Mouse (Mus musculus) kidney, adult 2 months (tissue): ENCODE measurements around the gene Memo1. TPM values are rescaled to one million over a fixed set of nuclear protein-coding genes. Genes with fewer than 3 reads are reported as not detected.
"Not testable (repeated sequence)": the region's sequence is repeated elsewhere in the genome, so short reads cannot be mapped to it uniquely, and the experiment has no call there.

Experiments used
- DNase-seq: peaks from one replicate; pipeline ENCODE4 v3.0.0; 2021
- H3K27ac ChIP-seq: fragments of 200-500 bp; 2 replicates; pipeline ENCODE4 v1.5.1; 2012; ENCODE audit warnings: low read depth, low read length, control low read depth, inconsistent platforms; ENCODE audit not compliant: insufficient read depth
- H3K27me3 ChIP-seq: fragments of 200-500 bp; replicated peaks from 2 replicates; pipeline ENCODE4 v1.6.1; 2012; ENCODE audit warnings: mild to moderate bottlenecking, moderate library complexity, low read length, inconsistent platforms; ENCODE audit not compliant: control insufficient read depth, insufficient read depth
- H3K36me3 ChIP-seq: fragments of 200-500 bp; 2 replicates; pipeline ENCODE4 v1.6.1; 2012; ENCODE audit warnings: mild to moderate bottlenecking, moderate library complexity, low read length, inconsistent platforms; ENCODE audit not compliant: control insufficient read depth, insufficient read depth
- H3K4me1 ChIP-seq: fragments of 200-500 bp; 2 replicates; pipeline ENCODE4 v1.6.1; 2011; ENCODE audit warnings: low read length; ENCODE audit not compliant: control insufficient read depth, insufficient read depth
- H3K4me3 ChIP-seq: fragments of 200-500 bp; 2 replicates; pipeline ENCODE4 v1.5.1; 2011; ENCODE audit warnings: mild to moderate bottlenecking, low read depth, low read length, control low read depth; ENCODE audit not compliant: insufficient read depth
- CTCF ChIP-seq: fragments of 200-500 bp; conservative IDR thresholded peaks from 2 replicates; pipeline ENCODE4 v1.5.1; 2011; ENCODE audit warnings: low read depth, mild to moderate bottlenecking, control low read depth, low read length, moderate library complexity, mixed read lengths; ENCODE audit not compliant: insufficient read depth, insufficient read length
- POLR2A ChIP-seq: fragments of 200-500 bp; IDR thresholded peaks from one replicate; pipeline ENCODE4 v1.6.1; 2011; ENCODE audit warnings: low read depth, low read length, control low read depth
- WGBS: fragments of 180-500 bp; shearing (Covaris S2); methylation state at CpG from one replicate; pipeline ENCODE4 v1.1.7; 2018; 5-methylcytosine and 5-hydroxymethylcytosine counted together
- polyA plus RNA-seq: library from polyadenylated mRNA; depleted of rRNA; stranded (reverse); fragments of >200 nt; gene quantifications from 2 replicates; pipeline ENCODE4 v1.2.3, GENCODE M21; 2012

Memo1 gene
- polyA plus RNA-seq, 1 experiment: 43.1 TPM

DNA sequence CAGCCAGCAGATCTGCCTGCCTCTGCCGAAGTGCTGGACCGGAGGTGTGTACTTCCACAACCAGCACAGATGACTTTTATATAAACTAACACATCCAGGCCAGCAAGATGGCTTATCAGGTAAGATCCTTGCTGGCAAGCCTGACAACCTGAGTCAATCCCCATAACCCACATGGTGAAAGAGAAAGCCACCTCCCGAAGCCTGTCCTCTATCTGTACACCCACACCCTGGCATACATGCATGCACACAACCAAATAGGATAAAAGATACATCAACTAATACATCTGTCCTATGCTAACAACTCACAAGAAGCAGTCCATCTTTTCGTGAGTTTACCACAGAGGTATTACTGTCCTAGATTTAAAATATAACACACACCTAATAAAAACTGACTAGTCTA, 8.7 kb upstream of the Memo1 start:
- TF ChIP-seq POLR2A: no peak
- no peak for TF ChIP-seq CTCF
- Histone ChIP-seq H3K27ac (no peak overlapping the region), H3K4me3 (no peak overlapping the region), H3K27me3 (no peaks in the 10 kb centered on the region), H3K4me1 (no peaks in the 10 kb centered on the region), H3K36me3 (no peaks in the 10 kb centered on the region; the same call in none of the 2 replicates)
- no peak for DNase-seq
- 92% methylated on average over 4 of the region's 4 CpGs for WGBS

DNA sequence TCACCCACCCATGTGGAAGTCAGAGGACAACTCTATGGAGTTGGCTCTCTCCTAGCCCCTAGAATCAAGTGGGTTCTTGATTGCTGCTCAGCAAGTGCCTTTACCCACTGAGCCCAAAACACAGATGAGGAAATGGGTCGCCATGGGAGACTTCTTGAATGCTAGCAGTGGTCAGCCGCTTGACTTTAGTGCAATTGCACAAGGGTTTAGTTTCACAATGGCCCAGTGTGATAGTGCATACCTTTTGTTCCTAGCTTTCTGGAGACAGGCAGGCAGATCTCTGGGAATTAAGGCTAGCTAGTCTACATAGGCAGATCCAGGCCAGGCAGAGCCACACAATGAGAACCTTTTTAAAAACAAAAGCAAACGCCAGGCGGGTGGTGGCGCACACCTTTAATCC, 4.8 kb upstream of the Memo1 start:
- H3K36me3 ChIP-seq: no peaks in the 10 kb centered on the region; the same call in 1 of the 2 replicates
- WGBS: 93% methylated on average over 5 of the region's 5 CpGs
- TF ChIP-seq POLR2A: no peak
- TF ChIP-seq CTCF: no peak

DNA sequence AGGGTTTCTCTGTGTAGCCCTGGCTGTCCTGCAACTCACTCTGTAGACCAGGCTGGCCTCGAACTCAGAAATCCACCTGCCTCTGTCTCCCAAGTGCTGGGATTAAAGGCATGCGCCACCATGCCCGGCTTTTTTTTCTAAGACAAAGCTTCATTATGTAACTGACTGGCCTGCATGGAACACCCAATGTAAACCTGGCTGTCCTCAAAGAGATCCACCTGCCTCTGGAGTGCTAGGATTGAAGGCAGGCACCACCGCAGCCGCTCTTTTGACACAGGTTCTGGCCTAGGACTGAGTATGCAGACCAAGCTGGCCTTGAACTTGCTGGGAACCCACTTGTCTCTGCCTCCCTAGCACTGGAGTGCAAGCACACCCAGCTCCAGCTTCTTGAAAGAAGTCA, 1.7 kb upstream of the Memo1 start:
- H3K27ac ChIP-seq, H3K27me3 ChIP-seq, H3K4me3 ChIP-seq, H3K4me1 ChIP-seq, DNase-seq, H3K36me3 ChIP-seq: not testable (repeated sequence)
- 95% methylated on average over 5 of the region's 5 CpGs for WGBS

More for the DNA sequence above, 4.8 kb upstream of the Memo1 start:
- Histone ChIP-seq H3K4me1 (no peaks in the 10 kb centered on the region), H3K27ac (no peak overlapping the region), H3K27me3 (no peaks in the 10 kb centered on the region), H3K4me3 (no peak overlapping the region)
- no peak for DNase-seq

DNA sequence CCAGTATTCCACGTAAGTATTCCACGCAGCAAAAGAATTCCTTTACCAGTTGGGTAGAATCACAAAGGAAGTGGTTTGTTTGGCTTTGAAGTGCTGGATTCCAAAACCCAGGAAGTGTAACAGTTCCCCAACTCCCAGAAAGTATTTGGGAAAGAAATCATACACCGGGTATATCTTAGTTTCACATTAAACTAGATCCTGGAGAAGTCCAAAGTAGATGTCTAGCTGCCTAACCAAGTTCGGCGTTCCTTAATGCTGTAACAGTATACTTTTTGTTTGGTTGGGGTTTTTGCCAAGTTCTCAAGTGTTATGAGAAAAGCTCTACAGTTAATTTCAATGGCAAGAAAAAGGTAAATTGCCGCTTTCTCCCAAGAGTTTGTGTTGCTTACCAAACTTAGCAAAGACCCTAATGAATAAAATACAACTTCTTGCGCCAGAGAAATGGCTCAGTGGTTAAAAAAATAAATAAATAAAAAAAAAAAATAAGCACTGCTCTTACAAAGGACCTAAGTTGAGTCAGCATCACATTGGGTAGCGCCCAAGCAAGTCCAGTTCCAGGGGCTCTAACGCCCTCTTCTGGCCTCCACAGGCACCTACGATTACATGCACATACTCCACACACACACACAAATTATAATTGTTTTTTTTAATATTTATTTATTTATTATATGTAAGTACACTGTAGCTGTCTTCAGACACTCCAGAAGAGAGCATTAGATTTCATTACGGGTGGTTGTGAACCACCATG, 929 bp upstream of the Memo1 start:
- 34% methylated on average over 11 of the region's 11 CpGs for WGBS
- peak; percentile 43 for DNase-seq
- Histone ChIP-seq H3K4me3 (peak overlapping the region; percentile 68), H3K4me1 (no peaks in the 10 kb centered on the region; the same call in 1 of the 2 replicates), H3K27me3 (no peaks in the 10 kb centered on the region), H3K36me3 (no peaks in the 10 kb centered on the region), H3K27ac (peak overlapping the region; percentile 70)
- TF ChIP-seq CTCF (peak; percentile 49), POLR2A (no peak)

DNA sequence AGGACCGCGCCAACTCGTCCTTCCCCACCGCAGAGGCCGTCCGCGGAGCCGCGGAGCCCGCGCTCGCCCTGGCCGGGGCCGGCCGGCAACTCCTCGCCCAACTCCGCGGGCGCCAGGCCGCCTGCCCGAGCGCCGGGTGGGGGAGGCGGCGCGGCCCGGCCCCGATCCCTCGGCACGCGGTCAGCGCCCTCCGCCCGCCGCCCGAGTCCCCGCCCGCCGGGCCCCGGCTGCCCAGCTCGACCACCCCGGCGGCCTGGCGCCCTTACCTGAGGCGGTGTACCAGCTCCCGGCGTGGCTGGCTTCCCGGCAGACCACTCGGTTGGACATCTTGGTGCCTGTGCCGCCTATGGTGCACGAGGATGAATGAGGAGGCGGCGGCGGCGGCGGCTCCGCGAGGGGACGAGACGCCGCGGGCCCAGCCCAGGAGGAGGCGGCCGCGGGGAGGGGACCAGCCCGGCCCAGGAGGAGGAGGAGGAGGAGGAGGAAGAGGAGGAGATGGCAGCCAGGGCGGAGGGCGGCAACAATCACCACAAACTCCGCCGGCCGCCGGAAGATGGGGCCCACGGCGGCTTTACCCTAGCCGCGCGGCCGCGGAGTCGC, 795 bp downstream of the Memo1 start:
- Histone ChIP-seq H3K4me3 (peak overlapping the region; percentile 68), H3K36me3 (no peaks in the 10 kb centered on the region), H3K4me1 (no peaks in the 10 kb centered on the region; the same call in 1 of the 2 replicates), H3K27ac (peak overlapping the region; percentile 69), H3K27me3 (no peaks in the 10 kb centered on the region)
- peak; percentile 94 for DNase-seq
- WGBS: 2% methylated on average over 76 of the region's 80 CpGs
- TF ChIP-seq POLR2A: no peak
- TF ChIP-seq CTCF: no peak

DNA sequence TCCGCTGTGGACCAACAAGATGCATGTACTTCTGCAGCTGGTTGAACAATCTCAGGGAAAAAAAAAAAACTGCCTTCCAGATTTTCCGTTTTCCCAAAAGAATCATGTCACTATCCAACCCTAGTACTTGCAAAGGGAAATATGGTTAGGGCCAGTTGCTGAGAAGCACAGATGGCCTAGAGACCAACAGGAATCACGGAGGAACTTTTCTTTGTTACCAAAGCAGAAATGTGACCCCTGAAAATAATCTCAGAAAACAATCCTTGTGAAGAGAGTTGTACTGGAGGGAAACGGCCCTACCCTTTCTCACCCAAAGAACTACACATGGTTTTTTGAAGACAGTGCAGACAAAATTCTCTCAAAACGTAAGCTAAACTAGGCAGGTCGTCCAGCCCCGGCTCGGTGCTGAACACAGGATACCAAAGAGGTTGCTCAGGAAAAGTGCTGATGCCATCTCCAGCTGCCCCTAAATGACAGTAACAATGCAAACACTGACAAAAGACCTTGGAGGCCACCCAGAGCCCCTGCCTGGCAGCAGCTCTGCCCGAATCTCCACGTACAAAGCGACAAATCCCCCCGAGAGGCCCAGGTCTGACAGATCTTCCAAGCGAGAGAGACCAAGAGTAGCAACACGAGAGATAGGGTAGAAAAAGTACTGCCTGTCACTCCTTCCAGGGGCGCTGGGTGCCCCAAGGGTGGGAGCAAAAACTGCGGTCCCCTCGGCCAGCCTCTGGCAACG, 1.5 kb downstream of the Memo1 start:
- H3K27me3 ChIP-seq: no peaks in the 10 kb centered on the region
- H3K4me3 ChIP-seq: peak overlapping the region; percentile 68
- H3K27ac ChIP-seq: peak overlapping the region; percentile 69
- TF ChIP-seq CTCF: no peak
- no peak for TF ChIP-seq POLR2A
- DNase-seq: peak; percentile 27
- WGBS: 3% methylated on average over 18 of the region's 18 CpGs
- H3K36me3 ChIP-seq: no peaks in the 10 kb centered on the region
- H3K4me1 ChIP-seq: no peaks in the 10 kb centered on the region; the same call in 1 of the 2 replicates
